Mouse (Mus musculus): ENCODE measurements at regions not wholly inside any gene's neighbourhood (a gene's known extent, or its start where the extent isn't known, plus 50 kb on each side); places are given as distances from the start of the nearest gene placed in this dataset.

GRCm38 (mm10) chr11:31736086-31736485 lies 64.4 kb upstream of the Bod1 start:
- Histone ChIP-seq H3K27me3 (ENCODE audit: control insufficient read depth, insufficient read depth, low read length) (no peaks in the 10 kb centered on the region), H3K4me1 (ENCODE audit: control insufficient read depth, insufficient read depth, low read length) (0 out of 2 replicates have a peak, but pooled peaks cover 2% of the 10 kb centered on the region), H3K9ac (ENCODE audit: low read depth, low read length) (no peak overlapping the region), H3K79me2 (ENCODE audit: control insufficient read depth, insufficient read depth, low read length) (no peaks in the 10 kb centered on the region), H3K27ac (replicated peaks; ENCODE audit: insufficient read depth, low read depth, low read length) (no peak overlapping the region), H3K36me3 (ENCODE audit: control insufficient read depth, insufficient read depth, low read length) (no peaks in the 10 kb centered on the region), H3K4me3 (ENCODE audit: insufficient read depth, low read depth, low read length) (no peak overlapping the region)
- TF ChIP-seq POLR2A (IDR thresholded peaks at IDR 0.05; ENCODE audit: extremely low read depth, insufficient read depth, low read length) (no peak), CTCF (IDR thresholded peaks at IDR 0.05; ENCODE audit: low read depth, low read length) (no peak)
- DNase-seq (ENCODE audit: extremely low read depth, low read depth, low spot score), result peak; percentile 28

- DNase-seq (ENCODE audit: extremely low read depth, low read depth, low spot score), result no peak
- Histone ChIP-seq H3K79me2 (ENCODE audit: control insufficient read depth, insufficient read depth, low read length) (no peaks in the 10 kb centered on the region), H3K9ac (ENCODE audit: low read depth, low read length) (no peak overlapping the region), H3K36me3 (ENCODE audit: control insufficient read depth, insufficient read depth, low read length) (no peaks in the 10 kb centered on the region), H3K27me3 (ENCODE audit: control insufficient read depth, insufficient read depth, low read length) (no peaks in the 10 kb centered on the region), H3K4me1 (ENCODE audit: control insufficient read depth, insufficient read depth, low read length) (0 out of 2 replicates have a peak, but pooled peaks cover 1% of the 10 kb centered on the region), H3K27ac (replicated peaks; ENCODE audit: insufficient read depth, low read depth, low read length) (no peak overlapping the region), H3K4me3 (ENCODE audit: insufficient read depth, low read depth, low read length) (no peak overlapping the region)
- 92% methylated on average over 4 of the region's 4 CpGs for WGBS
- no peak for TF ChIP-seq CTCF (IDR thresholded peaks at IDR 0.05; ENCODE audit: low read depth, low read length)
- no peak for TF ChIP-seq POLR2A (IDR thresholded peaks at IDR 0.05; ENCODE audit: extremely low read depth, insufficient read depth, low read length)
Measured at GRCm38 (mm10) chr11:31736556-31737089, 64.9 kb upstream of the Bod1 start.

GRCm38 (mm10) chr11:31738148-31739021 lies 66.7 kb upstream of the Bod1 start:
- H3K27me3 ChIP-seq (ENCODE audit: control insufficient read depth, insufficient read depth, low read length), result no peaks in the 10 kb centered on the region
- TF ChIP-seq POLR2A (IDR thresholded peaks at IDR 0.05; ENCODE audit: extremely low read depth, insufficient read depth, low read length) (no peak), CTCF (IDR thresholded peaks at IDR 0.05; ENCODE audit: low read depth, low read length) (no peak)
- WGBS, result 96% methylated on average over 5 of the region's 5 CpGs
- H3K79me2 ChIP-seq (ENCODE audit: control insufficient read depth, insufficient read depth, low read length), result no peaks in the 10 kb centered on the region
- DNase-seq (ENCODE audit: extremely low read depth, low read depth, low spot score), result no peak
- H3K4me3 ChIP-seq (ENCODE audit: insufficient read depth, low read depth, low read length), result no peak overlapping the region
- H3K9ac ChIP-seq (ENCODE audit: low read depth, low read length), result no peak overlapping the region
- H3K4me1 ChIP-seq (ENCODE audit: control insufficient read depth, insufficient read depth, low read length), result no peaks in the 10 kb centered on the region
- H3K27ac ChIP-seq (replicated peaks; ENCODE audit: insufficient read depth, low read depth, low read length), result no peak overlapping the region
- no peaks in the 10 kb centered on the region for H3K36me3 ChIP-seq (ENCODE audit: control insufficient read depth, insufficient read depth, low read length)

- DNase-seq (ENCODE audit: extremely low read depth, low read depth, low spot score), result no peak
- Histone ChIP-seq H3K4me3 (ENCODE audit: insufficient read depth, low read depth, low read length) (no peak overlapping the region), H3K9ac (ENCODE audit: low read depth, low read length) (no peak overlapping the region), H3K79me2 (ENCODE audit: control insufficient read depth, insufficient read depth, low read length) (no peaks in the 10 kb centered on the region), H3K27ac (replicated peaks; ENCODE audit: insufficient read depth, low read depth, low read length) (no peak overlapping the region), H3K4me1 (ENCODE audit: control insufficient read depth, insufficient read depth, low read length) (no peaks in the 10 kb centered on the region), H3K27me3 (ENCODE audit: control insufficient read depth, insufficient read depth, low read length) (no peaks in the 10 kb centered on the region), H3K36me3 (ENCODE audit: control insufficient read depth, insufficient read depth, low read length) (no peaks in the 10 kb centered on the region)
- TF ChIP-seq POLR2A (IDR thresholded peaks at IDR 0.05; ENCODE audit: extremely low read depth, insufficient read depth, low read length) (no peak), CTCF (IDR thresholded peaks at IDR 0.05; ENCODE audit: low read depth, low read length) (no peak)
- WGBS, result 89% methylated on average over 5 of the region's 5 CpGs
Measured at GRCm38 (mm10) chr11:31740409-31740808, 68.7 kb upstream of the Bod1 start.

- TF ChIP-seq CTCF (IDR thresholded peaks at IDR 0.05; ENCODE audit: low read depth, low read length) (no peak), POLR2A (IDR thresholded peaks at IDR 0.05; ENCODE audit: extremely low read depth, insufficient read depth, low read length) (no peak)
- no peak for DNase-seq (ENCODE audit: extremely low read depth, low read depth, low spot score)
- 78% methylated on average over 1 of the region's 1 CpGs for WGBS
- no peaks in the 10 kb centered on the region for H3K79me2 ChIP-seq (ENCODE audit: control insufficient read depth, insufficient read depth, low read length)
- peaks cover 6% of the 10 kb centered on the region; the same call in 1 of the 2 replicates for H3K4me1 ChIP-seq (ENCODE audit: control insufficient read depth, insufficient read depth, low read length)
- H3K27ac ChIP-seq (replicated peaks; ENCODE audit: insufficient read depth, low read depth, low read length), result no peak overlapping the region
- no peaks in the 10 kb centered on the region for H3K36me3 ChIP-seq (ENCODE audit: control insufficient read depth, insufficient read depth, low read length)
- no peaks in the 10 kb centered on the region for H3K27me3 ChIP-seq (ENCODE audit: control insufficient read depth, insufficient read depth, low read length)
- no peak overlapping the region for H3K9ac ChIP-seq (ENCODE audit: low read depth, low read length)
- no peak overlapping the region for H3K4me3 ChIP-seq (ENCODE audit: insufficient read depth, low read depth, low read length)
Measured at GRCm38 (mm10) chr11:31742160-31742559, 70.5 kb upstream of the Bod1 start.

Measured in liver, adult 2 months (tissue).